Mouse (Mus musculus): Measurements from ENCODE around the gene Ndufb6. TPM values are rescaled to one million over a fixed set of nuclear protein-coding genes. Genes with fewer than 3 reads are reported as not detected.

The Ndufb6 gene
- polyA plus RNA-seq, 1 experiment from 2014 or later: 312 TPM

GRCm38 (mm10) chr4:40226095-40226494, 53.1 kb downstream of the Ndufb6 start:
- 74% methylated on average over 5 of the region's 5 CpGs for WGBS

GRCm38 (mm10) chr4:40221876-40222585, 57.2 kb downstream of the Ndufb6 start:
- 42% methylated on average over 21 of the region's 21 CpGs for WGBS
- Histone ChIP-seq H3K27me3 (replicated peaks) (no peaks in the 10 kb centered on the region), H3K9me3 (no peaks in the 10 kb centered on the region)

More at GRCm38 (mm10) chr4:40226095-40226494, 53.1 kb downstream of the Ndufb6 start:
- Histone ChIP-seq H3K36me3 (replicated peaks) (no peaks in the 10 kb centered on the region), H3K4me2 (no peak overlapping the region), H3K9ac (no peak overlapping the region), H3K27me3 (replicated peaks) (no peaks in the 10 kb centered on the region), H3K4me1 (no peaks in the 10 kb centered on the region), H3K9me3 (no peaks in the 10 kb centered on the region), H3K27ac (no peak overlapping the region), H3K4me3 (no peak overlapping the region)
- no peak for ATAC-seq (replicated peaks)

GRCm38 (mm10) chr4:40221004-40221760, 58.0 kb downstream of the Ndufb6 start:
- no peak overlapping the region for H3K27ac ChIP-seq
- no peaks in the 10 kb centered on the region for H3K9me3 ChIP-seq
- H3K4me1 ChIP-seq: peaks cover 6% of the 10 kb centered on the region; the same call in 1 of the 2 replicates
- no peak for ATAC-seq (replicated peaks)
- peak overlapping the region; percentile 28 for H3K4me2 ChIP-seq
- H3K4me3 ChIP-seq: no peak overlapping the region
- no peaks in the 10 kb centered on the region for H3K36me3 ChIP-seq (replicated peaks)
- WGBS: 42% methylated on average over 14 of the region's 14 CpGs
- no peak overlapping the region for H3K9ac ChIP-seq
- H3K27me3 ChIP-seq (replicated peaks): no peaks in the 10 kb centered on the region

More at GRCm38 (mm10) chr4:40221876-40222585, 57.2 kb downstream of the Ndufb6 start:
- ATAC-seq (replicated peaks): no peak
- Histone ChIP-seq H3K4me2 (no peak overlapping the region; the same call in 1 of the 2 replicates), H3K9ac (no peak overlapping the region), H3K36me3 (replicated peaks) (no peaks in the 10 kb centered on the region), H3K4me1 (peaks cover 6% of the 10 kb centered on the region; the same call in 1 of the 2 replicates), H3K4me3 (no peak overlapping the region), H3K27ac (no peak overlapping the region)

Other genes with a start within 250 kb of the Ndufb6 start
- gene Aco1, start 136.3 kb downstream of the Ndufb6 start, polyA plus RNA-seq (2015; fragmentation: Nextera tagmentation; extraction: Ambion mirVana): 44.0 and 45.1 TPM in 2 replicates
- gene Ddx58, start 39.6 kb downstream of the Ndufb6 start, polyA plus RNA-seq (2015; fragmentation: Nextera tagmentation; extraction: Ambion mirVana): 2.6 and 4.2 TPM in 2 replicates
- 12.5 and 12.7 TPM in 2 replicates for gene Smim27, start 9.8 kb downstream of the Ndufb6 start, polyA plus RNA-seq (2015; fragmentation: Nextera tagmentation; extraction: Ambion mirVana)
- gene Topors, start 9.6 kb downstream of the Ndufb6 start, polyA plus RNA-seq (2015; fragmentation: Nextera tagmentation; extraction: Ambion mirVana): 30.4 and 30.9 TPM in 2 replicates
- 0.68 and 0.70 TPM in 2 replicates for gene Tmem215, start 192.8 kb upstream of the Ndufb6 start, polyA plus RNA-seq (2015; fragmentation: Nextera tagmentation; extraction: Ambion mirVana)